Comparison of ENCODE assay signal across 7 mouse cellular contexts in genomic region chr3:88178346-88178733, GRCm38 (mm10). TPM values are rescaled to one million over a fixed set of nuclear protein-coding genes. Genes with fewer than 3 reads are reported as not detected.
DNase-seq lines count a peak whose midpoint lies in the region; ATAC-seq and TF ChIP-seq lines count a peak whose summit lies in the region.
"Not testable (repeated sequence)": the region's sequence is repeated elsewhere in the genome, so short reads cannot be mapped to it uniquely, and the experiment has no call there.

No protein-coding gene starts in this region.

- H3K4me2 ChIP-seq in forebrain, embryonic 14.5 days (ENCODE audit: low read length) = peak overlapping the region; percentile 73
- H3K4me2 ChIP-seq in heart, postnatal 0 days (ENCODE audit: low read depth, low read length) = peak overlapping the region; percentile 55
- peak overlapping the region; percentile 65 for H3K4me2 ChIP-seq in neural tube, embryonic 13.5 days

- peak; percentile 22; the same call in 1 of the 2 replicates for ATAC-seq in forebrain, embryonic 14.5 days
- not testable (repeated sequence) for ATAC-seq in heart, postnatal 0 days (ENCODE audit: insufficient read depth, low read depth)
- ATAC-seq in neural tube, embryonic 13.5 days (ENCODE audit: low read depth) = peak; percentile 24; the same call in 1 of the 2 replicates

- TF ChIP-seq CTCF in cortical plate, adult 2 months (IDR thresholded peaks at IDR 0.05; ENCODE audit: extremely low read depth, insufficient read depth, low read length); heart, postnatal 0 days (IDR thresholded peaks at IDR 0.05; ENCODE audit: low read depth); kidney, adult 2 months (conservative IDR thresholded peaks at IDR 0.05; ENCODE audit: insufficient read depth, insufficient read length, low read depth, low read length); liver, adult 2 months (IDR thresholded peaks at IDR 0.05; ENCODE audit: low read depth, low read length): not testable (repeated sequence)

- TF ChIP-seq POLR2A in cortical plate, adult 2 months (IDR thresholded peaks at IDR 0.05; ENCODE audit: extremely low read depth, insufficient read depth, low read length); kidney, adult 2 months (IDR thresholded peaks at IDR 0.05; ENCODE audit: low read depth, low read length); liver, adult 2 months (IDR thresholded peaks at IDR 0.05; ENCODE audit: extremely low read depth, insufficient read depth, low read length): not testable (repeated sequence)

- H3K9me3 ChIP-seq in forebrain, embryonic 14.5 days (replicated peaks; ENCODE audit: control insufficient read depth, low read length); heart, postnatal 0 days (replicated peaks; ENCODE audit: control insufficient read depth, low read length); neural tube, embryonic 13.5 days: not testable (repeated sequence)

- not testable (repeated sequence) for H3K4me1 ChIP-seq in cortical plate, adult 2 months (ENCODE audit: control insufficient read depth, insufficient read depth, low read length); forebrain, embryonic 14.5 days (ENCODE audit: control insufficient read depth, insufficient read depth, low read length); heart, postnatal 0 days (ENCODE audit: control insufficient read depth, insufficient read depth); kidney, adult 2 months (ENCODE audit: control insufficient read depth, insufficient read depth, low read length); liver, adult 2 months (ENCODE audit: control insufficient read depth, insufficient read depth, low read length); neural tube, embryonic 13.5 days (replicated peaks)

- WGBS in forebrain, embryonic 14.5 days = 29% methylated on average over 11 of the region's 11 CpGs
- 30% methylated on average over 11 of the region's 11 CpGs for WGBS in heart, postnatal 0 days
- 25% methylated on average over 11 of the region's 11 CpGs for WGBS in kidney, adult 2 months
- 23% methylated on average over 11 of the region's 11 CpGs for WGBS in liver, adult 2 months
- WGBS in macrophage (ENCODE audit: missing documents) = 22% methylated on average over 11 of the region's 11 CpGs
- 34% methylated on average over 11 of the region's 11 CpGs for WGBS in neural tube, embryonic 13.5 days

- H3K4me3 ChIP-seq in cortical plate, adult 2 months (ENCODE audit: insufficient read depth, low read length) = peak overlapping the region; percentile 55
- peak overlapping the region; percentile 46 for H3K4me3 ChIP-seq in forebrain, embryonic 14.5 days (ENCODE audit: low read depth, low read length)
- H3K4me3 ChIP-seq in heart, postnatal 0 days (ENCODE audit: low read depth, low read length) = peak overlapping the region; percentile 50
- peak overlapping the region; percentile 52 for H3K4me3 ChIP-seq in kidney, adult 2 months (ENCODE audit: insufficient read depth, low read depth, low read length)
- H3K4me3 ChIP-seq in liver, adult 2 months (ENCODE audit: insufficient read depth, low read depth, low read length) = peak overlapping the region; percentile 21
- peak overlapping the region; percentile 37; the same call in 1 of the 2 replicates for H3K4me3 ChIP-seq in macrophage (ENCODE audit: inconsistent target)
- H3K4me3 ChIP-seq in neural tube, embryonic 13.5 days = peak overlapping the region; percentile 56

- H3K36me3 ChIP-seq in forebrain, embryonic 14.5 days (ENCODE audit: control insufficient read depth, insufficient read depth, low read length); heart, postnatal 0 days (replicated peaks; ENCODE audit: control insufficient read depth, insufficient read depth, low read length); kidney, adult 2 months (ENCODE audit: control insufficient read depth, insufficient read depth, low read length); liver, adult 2 months (ENCODE audit: control insufficient read depth, insufficient read depth, low read length); macrophage (ENCODE audit: inconsistent target); neural tube, embryonic 13.5 days: not testable (repeated sequence)

- not testable (repeated sequence) for TF ChIP-seq EP300 in heart, postnatal 0 days (IDR thresholded peaks at IDR 0.05; ENCODE audit: low read depth)

- 0 out of 2 replicates have a peak overlapping the region, but pooled peaks have one; percentile 7 for H3K27ac ChIP-seq in cortical plate, adult 2 months (ENCODE audit: insufficient read depth, low read length)
- H3K27ac ChIP-seq in forebrain, embryonic 14.5 days (ENCODE audit: low read depth, low read length) = peak overlapping the region; percentile 60
- H3K27ac ChIP-seq in heart, postnatal 0 days (ENCODE audit: low read depth) = peak overlapping the region; percentile 95
- H3K27ac ChIP-seq in kidney, adult 2 months (ENCODE audit: insufficient read depth, low read depth, low read length) = peak overlapping the region; percentile 73; the same call in 1 of the 2 replicates
- H3K27ac ChIP-seq in liver, adult 2 months (replicated peaks; ENCODE audit: insufficient read depth, low read depth, low read length) = peak overlapping the region; percentile 24
- peak overlapping the region; percentile 96 for H3K27ac ChIP-seq in macrophage
- peak overlapping the region; percentile 99 for H3K27ac ChIP-seq in neural tube, embryonic 13.5 days (replicated peaks)

- H3K9ac ChIP-seq in forebrain, embryonic 14.5 days (ENCODE audit: low read length) = peak overlapping the region; percentile 40; the same call in 1 of the 2 replicates
- H3K9ac ChIP-seq in heart, postnatal 0 days (replicated peaks; ENCODE audit: low read depth, low read length); neural tube, embryonic 13.5 days: not testable (repeated sequence)
- peak overlapping the region; percentile 14; the same call in 1 of the 2 replicates for H3K9ac ChIP-seq in liver, adult 2 months (ENCODE audit: low read depth, low read length)

- not testable (repeated sequence) for DNase-seq in forebrain, embryonic 14.5 days (ENCODE audit: low spot score); heart, postnatal 0 days (ENCODE audit: low spot score); kidney, adult 2 months; liver, adult 2 months (ENCODE audit: extremely low read depth, low read depth, low spot score)

- H3K79me2 ChIP-seq in liver, adult 2 months (ENCODE audit: control insufficient read depth, insufficient read depth, low read length); macrophage (ENCODE audit: inconsistent target): not testable (repeated sequence)

- not testable (repeated sequence) for H3K27me3 ChIP-seq in forebrain, embryonic 14.5 days (replicated peaks; ENCODE audit: control insufficient read depth, insufficient read depth, low read length); heart, postnatal 0 days (ENCODE audit: control insufficient read depth, insufficient read depth, low read length); kidney, adult 2 months (replicated peaks; ENCODE audit: control insufficient read depth, insufficient read depth, low read length); liver, adult 2 months (ENCODE audit: control insufficient read depth, insufficient read depth, low read length); neural tube, embryonic 13.5 days

RNA-seq across cellular contexts. Expression of gene Mef2d, which starts 36.2 kb away (rescaled TPM):
- 128 and 131 TPM in 2 replicates for polyA plus RNA-seq in cortical plate, adult 2 months (2012; rRNA removed)
- polyA plus RNA-seq in forebrain, embryonic 14.5 days (2014; fragmentation: Nextera tagmentation; extraction: Ambion mirVana) = 17.3 and 20.4 TPM in 2 replicates
- 70.8 and 75.8 TPM in 2 replicates for total RNA-seq in heart, postnatal 0 days (2014; rRNA removed; ENCODE audit: low replicate concordance)
- 30.0 and 30.8 TPM in 2 replicates for polyA plus RNA-seq in heart, postnatal 0 days (2015; fragmentation: Nextera tagmentation; extraction: Ambion mirVana)
- 41.8 and 42.7 TPM in 2 replicates for polyA plus RNA-seq in kidney, adult 2 months (2012; rRNA removed)
- 3.7 and 6.2 TPM in 2 replicates for total RNA-seq in liver, adult 2 months (2014; rRNA removed)
- 17.7 and 22.2 TPM in 2 replicates for polyA plus RNA-seq in liver, adult 2 months (2012; rRNA removed)
- total RNA-seq in macrophage (2018; cell fraction: chromatin; rRNA removed) = 100 to 1,000 TPM in 17 of 26 experiments, 10 to 100 TPM in 9; 29.4 to 174 (median 111) TPM
- 10 to 100 TPM; 29.8 to 74.5 (median 47.8) TPM for total RNA-seq in macrophage (2018; cell fraction: cytosol; rRNA removed)
- total RNA-seq in macrophage (2018; cell fraction: nucleus; rRNA removed) = 100 to 1,000 TPM in 10 of 26 experiments, 10 to 100 TPM in 16; 36.8 to 163 (median 85.6) TPM
- polyA plus RNA-seq in macrophage (2018) = 37.8 to 68.1 TPM (median 46.3 TPM) in 3 replicates
- 15.9 and 19.4 TPM in 2 replicates for polyA plus RNA-seq in neural tube, embryonic 13.5 days (2015; fragmentation: Nextera tagmentation; extraction: Ambion mirVana)

Comparison
In these comparisons a context has a peak if more than half of its experiments do, and no peak if none do; other contexts are left out.
1. H3K27ac ChIP-seq: peak in every context shown above with its lines; median percentile 99 in neural tube, embryonic 13.5 days; 96 in macrophage; 95 in heart, postnatal 0 days; 73 in kidney, adult 2 months; 60 in forebrain, embryonic 14.5 days; 24 in liver, adult 2 months; 7 in cortical plate, adult 2 months.